In genomic region chr1:160968643-160969042, GRCm38 (mm10) we compare ENCODE assay signal across 11 mouse cellular contexts. TPM values are rescaled to one million over a fixed set of nuclear protein-coding genes. Genes with fewer than 3 reads are reported as not detected.
DNase-seq lines count a peak whose midpoint lies in the region.
"Had no signal": no experiment of that assay in that cellular context is flagged by ENCODE, and none has a peak within 500 bp of the region (broad histone marks: within the 10 kb centered on the region; RNA-seq: fewer than 3 reads in every experiment).

No protein-coding gene starts in this region.

- DNase-seq in cerebellum, adult 8-10 months: peak; percentile 9
- no peak for DNase-seq in cerebellum, postnatal 4 days (ENCODE audit: low spot score in 2 of 2)
- DNase-seq in gastrocnemius, adult 18-20 months (ENCODE audit: low spot score): peak; percentile 40
- DNase-seq in gastrocnemius, adult 8-10 months (ENCODE audit: low spot score in 2 of 2): no peak
- DNase-seq in left cerebral cortex, adult 11 months (ENCODE audit: low spot score): peak; percentile 4
- no peak for DNase-seq in left cerebral cortex, adult 9 months (ENCODE audit: low spot score in 2 of 2)
- no peak for DNase-seq in heart, adult 9 months (ENCODE audit: low spot score in 2 of 2)
- DNase-seq: adrenal gland, postnatal 14 days; embryo, embryonic 11 days; heart, postnatal 36 days; kidney, adult 2 months had no signal

RNA-seq across cellular contexts. Expression of gene Serpinc1, which starts 9.7 kb away (rescaled TPM):
- 1 to 10 TPM in 1 of 2 experiments, under 1 TPM in 1; 0.09 to 1.4 TPM for total RNA-seq in gastrocnemius, adult 18-20 months (2021)
- 1 to 10 TPM in 1 of 4 experiments, under 1 TPM in 1, not detected in 2; 0.70 to 1.6 TPM for total RNA-seq in gastrocnemius, adult 8-10 months (2022)

Comparison
In these comparisons a context has a peak if more than half of its experiments do, and no peak if none do; other contexts are left out.
1. DNase-seq: peak in cerebellum, adult 8-10 months (single experiment), gastrocnemius, adult 18-20 months (single experiment) and left cerebral cortex, adult 11 months (single experiment); none in cerebellum, postnatal 4 days (0 of 2), gastrocnemius, adult 8-10 months (0 of 2), left cerebral cortex, adult 9 months (0 of 2) and heart, adult 9 months (0 of 2).